Mouse (Mus musculus) natural killer cell, adult 2 months (primary cell): Measurements from ENCODE around the gene Lrrc41.

Experiments used
- DNase-seq, 2 experiments: peaks; one replicate each; pipeline ENCODE4 v3.0.0; 2022; ENCODE audit warnings: low spot score in 2 of 2

Lrrc41 gene

DNA sequence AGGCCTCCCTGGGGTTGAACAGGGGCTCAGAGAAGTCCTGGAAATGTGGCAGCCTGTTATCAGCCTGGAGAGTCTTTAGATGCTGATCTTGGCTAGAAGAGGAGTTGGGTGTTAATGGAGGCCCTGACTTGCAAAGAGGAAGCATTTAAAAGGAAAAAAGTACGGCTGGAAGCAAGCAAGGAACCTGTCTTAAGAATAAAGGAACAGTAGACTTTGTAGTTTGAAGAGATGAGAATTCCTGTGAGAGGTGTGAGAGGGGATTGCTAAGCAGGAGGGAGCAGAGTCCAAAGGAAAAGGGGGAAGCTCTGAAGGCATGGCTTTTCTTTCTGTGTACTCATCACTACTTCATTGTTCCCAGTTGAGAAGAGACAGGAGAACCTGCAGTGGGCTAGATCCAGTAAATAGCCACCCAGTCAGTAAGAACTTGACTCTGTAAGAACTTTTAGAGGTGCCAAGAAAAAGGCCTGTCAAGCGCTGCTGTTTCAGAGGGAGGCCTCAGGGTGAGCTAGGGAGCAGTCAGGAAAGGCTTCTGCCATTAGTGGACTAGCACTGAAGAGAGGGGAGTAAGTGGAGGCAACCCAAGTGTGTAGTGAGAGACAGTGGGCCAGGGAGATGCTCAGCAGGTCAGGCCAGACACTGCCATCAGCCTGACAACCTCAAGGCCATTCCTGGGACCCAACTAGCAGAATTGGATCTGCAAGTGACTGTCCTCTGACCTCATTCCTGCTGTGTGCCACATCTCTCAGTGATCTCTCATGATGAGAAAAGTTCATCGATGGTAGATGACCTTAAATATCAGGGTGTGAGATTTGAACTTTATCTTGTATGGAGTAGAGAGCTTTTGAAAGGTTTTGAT is 2.4 kb downstream of the Lrrc41 start:
- DNase-seq: no peak

- no peak for DNase-seq
These were observed 13.6 kb downstream of the Lrrc41 start for GRCm38 (mm10) chr4:116088510-116089249.

DNA sequence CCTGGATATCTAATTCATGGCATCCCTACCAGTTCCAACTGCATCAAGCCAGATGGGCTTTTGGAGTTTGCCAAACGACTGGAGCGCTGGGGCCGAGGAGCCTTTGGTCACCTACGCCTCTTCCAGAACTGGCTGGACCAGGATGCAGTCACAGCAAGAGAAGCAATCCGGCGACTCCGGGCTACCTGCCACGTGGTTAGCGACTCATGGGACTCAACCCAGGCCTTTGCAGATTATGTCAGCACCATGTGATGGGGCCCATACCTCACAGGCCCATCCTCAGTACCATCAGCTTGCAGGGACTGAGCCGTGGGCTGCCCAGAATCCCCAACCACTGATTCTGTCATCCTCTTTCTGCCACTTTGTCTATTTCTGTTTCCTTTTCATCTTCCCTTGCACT is 21.2 kb downstream of the Lrrc41 start:
- DNase-seq: no peak

- no peak for DNase-seq
These were observed 22.1 kb downstream of the Lrrc41 start for GRCm38 (mm10) chr4:116097211-116097610.

GRCm38 (mm10) chr4:116100959-116101358 is 25.9 kb downstream of the Lrrc41 start:
- DNase-seq: no peak

DNA sequence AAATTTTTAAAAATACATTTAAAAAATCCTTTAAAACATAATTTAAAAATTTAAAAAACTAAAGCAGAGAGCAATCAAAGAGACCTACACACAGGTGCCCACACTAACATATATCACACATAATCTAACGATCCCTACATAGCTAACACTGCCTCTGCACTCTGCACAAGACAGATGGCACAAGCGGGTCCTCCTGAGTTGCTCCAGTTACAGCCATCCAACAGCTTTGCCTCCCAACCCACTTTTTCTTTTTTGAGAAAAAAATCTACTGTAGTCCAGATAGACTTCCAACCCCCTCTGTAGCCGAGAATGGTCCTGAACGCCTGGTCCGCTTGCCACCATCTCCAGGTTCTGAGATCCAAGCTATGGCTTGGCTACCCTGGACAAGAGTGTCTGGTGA is 30.2 kb downstream of the Lrrc41 start:
- no peak for DNase-seq

GRCm38 (mm10) chr4:116110695-116111094 is 35.6 kb downstream of the Lrrc41 start:
- no peak for DNase-seq

DNA sequence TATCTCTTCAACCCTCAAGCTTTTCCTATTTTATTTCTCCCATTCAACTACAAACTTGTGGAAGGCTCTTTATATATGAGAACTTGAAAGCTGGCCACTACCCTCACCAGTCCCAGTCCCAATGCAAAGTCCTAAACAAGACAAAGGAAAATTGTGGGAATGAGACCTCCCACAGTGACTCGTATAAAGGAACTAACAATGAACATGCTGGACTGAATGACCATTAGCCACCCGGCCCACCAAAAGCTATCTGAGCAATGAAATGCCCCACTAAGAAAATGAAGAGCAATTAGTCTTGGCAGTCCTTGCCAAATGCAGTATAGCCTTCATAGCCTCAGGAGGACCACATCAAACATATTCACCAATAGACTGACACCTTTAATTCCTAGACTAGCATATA is 36.4 kb downstream of the Lrrc41 start:
- no peak for DNase-seq

GRCm38 (mm10) chr4:116122762-116123161 is 47.7 kb downstream of the Lrrc41 start:
- DNase-seq: no peak

DNA sequence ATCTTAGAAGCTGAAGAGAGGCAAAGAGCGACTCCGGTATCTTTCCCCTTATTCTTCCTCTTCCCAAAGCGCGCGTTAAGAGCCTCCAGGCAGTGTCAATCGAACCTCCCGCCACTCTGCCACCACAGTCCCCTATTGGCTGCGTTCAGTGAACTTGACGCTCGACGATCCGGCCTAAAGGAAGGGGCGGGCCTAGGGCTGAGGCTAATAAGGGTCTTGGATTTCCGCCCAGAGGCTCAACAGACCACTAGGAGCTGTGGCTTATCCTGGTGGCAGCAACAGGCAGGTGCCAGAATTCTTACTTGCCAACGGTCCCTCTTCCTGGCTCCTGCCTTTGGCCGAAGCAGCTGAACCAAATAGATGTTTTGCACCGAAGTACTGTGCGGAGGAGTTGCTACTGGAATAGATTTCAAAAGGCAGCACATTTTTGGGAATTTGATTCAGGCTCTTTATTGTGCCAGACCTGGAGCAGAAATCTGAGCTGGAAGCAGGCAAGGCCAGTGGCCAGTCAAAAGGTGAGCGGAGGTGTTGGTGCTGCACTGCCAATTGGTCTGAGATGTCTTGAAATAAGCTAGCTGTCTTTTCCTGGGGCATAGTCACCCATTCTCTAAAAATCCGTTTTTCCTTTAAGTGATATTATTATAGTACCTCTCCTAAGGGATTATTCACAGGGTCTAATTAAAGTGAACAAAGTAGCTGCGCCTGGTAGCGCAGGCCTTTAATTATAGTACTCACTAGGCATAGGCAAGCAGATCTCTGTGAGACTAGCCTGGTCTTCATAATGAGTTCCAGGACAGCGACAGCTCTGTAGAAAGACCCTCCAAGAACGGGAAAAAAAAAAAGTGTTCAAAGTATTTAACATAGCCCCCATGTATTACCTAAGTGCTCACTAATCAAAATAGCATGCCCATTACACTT is 48.8 kb downstream of the Lrrc41 start, which contains the start of the genes Rad54l and Pomgnt1:
Gene Rad54l (minus strand): TSS at position 89 of the 918 bp plus-strand sequence.
Gene Pomgnt1 (plus strand): TSS at position 239 of the 918 bp plus-strand sequence.
- DNase-seq: peak; percentile 52 to 56

GRCm38 (mm10) chr4:116125803-116126386 is 50.8 kb downstream of the Lrrc41 start:
- DNase-seq: no peak

- no peak for DNase-seq
These were observed 52.9 kb downstream of the Lrrc41 start for GRCm38 (mm10) chr4:116127956-116128355.

DNA sequence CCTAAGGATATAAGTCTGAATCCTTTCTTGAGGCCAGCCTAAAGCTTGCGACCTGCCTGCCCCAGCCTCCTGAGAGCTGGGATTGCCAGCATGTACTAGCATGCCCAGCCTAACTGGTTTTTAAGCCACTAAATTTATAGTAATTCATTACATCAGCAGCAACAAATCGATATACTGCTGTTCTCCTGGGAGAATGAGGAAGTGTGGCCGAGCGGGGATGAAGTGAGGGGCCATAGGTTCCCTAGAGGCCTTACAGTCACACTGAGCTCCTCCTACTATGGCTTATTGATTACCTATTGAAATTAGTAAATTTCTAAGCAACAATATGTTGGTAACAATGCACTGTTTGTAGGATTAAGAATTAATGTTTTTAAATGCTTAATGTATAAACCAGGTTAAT is 58.1 kb downstream of the Lrrc41 start:
- no peak for DNase-seq

- DNase-seq: peak in 1 of 2 experiments; percentile 15
These were observed 59.9 kb downstream of the Lrrc41 start for GRCm38 (mm10) chr4:116134990-116135389.

GRCm38 (mm10) chr4:116137421-116137996 is 62.4 kb downstream of the Lrrc41 start:
- DNase-seq: peak in 1 of 2 experiments; percentile 23

DNA sequence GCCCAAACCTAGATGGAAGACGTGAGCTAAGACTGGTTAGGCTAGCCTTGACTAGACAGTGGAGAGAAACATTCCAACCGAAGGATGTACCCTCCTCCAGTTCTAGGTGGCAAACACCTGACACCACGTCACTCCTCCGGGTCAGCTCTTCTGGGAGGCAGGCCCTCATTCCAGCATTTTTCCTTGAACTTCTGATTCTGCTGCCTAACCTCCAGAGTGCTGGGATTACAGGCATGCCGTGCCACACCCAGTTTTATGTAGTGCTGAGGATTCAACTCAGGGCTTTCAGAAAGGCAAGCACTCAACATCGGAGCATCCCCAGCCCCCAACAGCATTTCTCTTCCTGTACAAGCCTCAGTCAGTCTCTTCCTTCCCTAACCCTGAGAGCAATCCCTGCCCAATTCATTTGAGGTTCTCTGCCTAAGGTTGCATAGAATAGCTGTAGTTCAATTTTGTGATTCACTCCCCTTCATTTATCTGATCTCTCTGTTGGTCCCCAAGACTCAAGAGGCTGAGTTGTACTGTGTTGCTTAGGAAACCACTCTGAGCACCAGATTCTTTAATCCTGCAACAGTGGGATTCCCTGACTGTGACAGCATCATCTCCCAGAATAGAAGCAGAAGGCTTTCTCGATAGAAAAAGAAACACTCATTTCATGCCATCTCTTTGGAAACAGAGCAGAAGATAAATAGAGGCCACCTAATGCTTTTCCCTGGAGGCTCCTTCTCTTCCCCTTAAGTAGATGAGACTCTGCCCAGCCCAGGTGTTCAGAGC is 65.9 kb downstream of the Lrrc41 start:
- DNase-seq: no peak

DNA sequence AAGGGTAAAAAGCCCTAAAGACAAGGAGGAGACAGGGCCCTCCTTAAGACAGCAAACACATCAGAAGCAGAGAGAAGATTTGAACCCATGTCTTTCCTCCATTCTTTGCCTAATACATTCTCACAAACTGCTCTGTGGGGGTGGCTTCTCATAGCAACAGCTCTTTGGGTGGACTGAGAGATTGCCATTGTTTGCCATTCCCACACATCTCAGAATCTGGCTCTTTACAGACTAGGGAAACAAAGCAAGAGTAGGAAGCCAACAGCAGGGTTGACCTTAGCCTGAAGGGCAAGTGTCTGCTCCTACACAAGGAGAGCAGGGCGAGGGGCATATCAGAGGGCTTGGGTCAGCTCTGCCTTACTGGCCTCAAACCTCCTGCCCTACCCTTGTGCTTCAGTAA is 66.7 kb downstream of the Lrrc41 start:
- no peak for DNase-seq

DNA sequence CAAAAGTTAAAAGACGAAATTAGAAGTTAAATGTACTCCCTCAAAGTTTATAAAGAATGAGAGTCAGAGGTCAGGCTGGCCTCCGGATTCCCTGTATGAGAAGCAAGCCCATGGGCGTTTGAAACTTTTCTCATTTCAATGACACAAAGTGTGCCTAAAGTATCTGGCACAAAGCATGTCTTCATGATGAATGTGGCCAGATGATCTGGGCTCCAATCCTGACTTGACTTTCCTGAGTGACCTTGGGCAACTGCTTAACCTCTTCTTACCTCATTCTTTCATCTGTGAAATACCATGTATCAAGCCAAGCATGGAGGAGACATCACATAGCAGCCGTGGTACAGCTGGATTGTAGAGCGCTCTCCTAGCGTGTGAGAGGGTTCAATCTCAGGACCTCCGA is 67.2 kb downstream of the Lrrc41 start:
- DNase-seq: no peak

- DNase-seq: no peak
These were observed 68.3 kb downstream of the Lrrc41 start for GRCm38 (mm10) chr4:116143317-116143811.
